Mouse (Mus musculus) neural tube, embryonic 14.5 days (tissue): Measurements from ENCODE around the gene Hipk2. TPM values are rescaled to one million over a fixed set of nuclear protein-coding genes. Genes with fewer than 3 reads are reported as not detected.

Source experiments
- ATAC-seq: fragments of 200-750 bp; cut with Nextera tagmentation; 2 replicates; pipeline ENCODE4 v1.8.0; 2017; ENCODE audit warnings: low read depth, mild to moderate bottlenecking, moderate TSS enrichment, moderate library complexity
- H3K27ac ChIP-seq: fragments of 300-500 bp; sonication (generic); 2 replicates; pipeline ENCODE4 v1.5.1; 2014; ENCODE audit warnings: low read depth, mild to moderate bottlenecking, control low read depth, low read length, moderate library complexity, mixed read lengths
- H3K27me3 ChIP-seq: fragments of 300-500 bp; sonication (generic); 2 replicates; pipeline ENCODE4 v1.6.1; 2014; ENCODE audit warnings: low read length; ENCODE audit not compliant: control insufficient read depth, insufficient read depth
- H3K36me3 ChIP-seq: fragments of 300-500 bp; sonication (generic); 2 replicates; pipeline ENCODE4 v1.6.1; 2014; ENCODE audit warnings: low read length, mixed read lengths; ENCODE audit not compliant: control insufficient read depth, insufficient read depth
- H3K4me1 ChIP-seq: fragments of 300-500 bp; sonication (generic); 2 replicates; pipeline ENCODE4 v1.6.1; 2014; ENCODE audit warnings: low read length; ENCODE audit not compliant: control insufficient read depth, insufficient read depth
- H3K4me2 ChIP-seq: fragments of 300-500 bp; sonication (generic); 2 replicates; pipeline ENCODE4 v1.6.1; 2014; ENCODE audit warnings: mild to moderate bottlenecking, low read depth, low read length, control low read depth
- H3K4me3 ChIP-seq: fragments of 300-500 bp; sonication (generic); 2 replicates; pipeline ENCODE4 v1.5.1; 2014; ENCODE audit warnings: low read depth, low read length, control low read depth, mixed read lengths
- H3K9ac ChIP-seq: fragments of 300-500 bp; sonication (generic); replicated peaks from 2 replicates; pipeline ENCODE4 v1.6.1; 2014; ENCODE audit warnings: low read depth, mild to moderate bottlenecking, control low read depth, low read length, mixed read lengths
- H3K9me3 ChIP-seq: fragments of 300-500 bp; sonication (generic); 2 replicates; pipeline ENCODE4 v1.6.1; 2016; ENCODE audit warnings: low read length; ENCODE audit not compliant: control insufficient read depth
- WGBS: fragments of 180-500 bp; shearing (Covaris S2); extraction: QIAGEN DNeasy Blood & Tissue Kit; methylation state at CpG from one replicate; pipeline ENCODE4 v1.1.7; 2014; 5-methylcytosine and 5-hydroxymethylcytosine counted together
- polyA plus RNA-seq: library from polyadenylated mRNA; unstranded; fragments of >200 nt; fragmentation: Nextera tagmentation; extraction: Ambion mirVana; gene quantifications from 2 replicates; pipeline ENCODE4 v1.2.1, GENCODE M21; 2014

Gene Hipk2
- polyA plus RNA-seq, 1 experiment from 2014 or later, result 41.4 TPM

DNA sequence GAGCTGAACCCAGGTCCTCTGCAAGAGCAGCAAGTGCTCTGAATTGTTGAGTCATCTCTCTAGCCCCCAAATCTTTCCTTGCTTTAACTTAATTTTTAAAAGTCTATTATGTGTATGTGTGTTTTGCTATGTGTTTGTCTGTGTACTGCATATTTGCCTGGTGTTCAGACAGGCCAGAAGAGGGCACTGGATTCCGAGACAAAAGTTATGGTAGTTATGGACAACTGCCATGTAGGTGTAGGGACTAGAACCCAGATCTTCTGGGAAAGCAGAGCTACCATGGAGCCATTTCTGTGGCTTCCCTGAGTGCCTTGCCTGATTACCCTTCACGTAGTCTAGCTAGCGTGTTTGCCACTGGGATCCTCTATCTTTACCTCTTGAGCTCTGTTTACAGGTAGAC is 134.9 kb downstream of the Hipk2 start:
- no peak overlapping the region for H3K27ac ChIP-seq
- 97% methylated on average over 3 of the region's 3 CpGs for WGBS
- no peak for ATAC-seq
- no peak overlapping the region for H3K4me2 ChIP-seq
- H3K9me3 ChIP-seq, result no peaks in the 10 kb centered on the region
- H3K36me3 ChIP-seq, result peaks cover 34% of the 10 kb centered on the region; the same call in 1 of the 2 replicates
- H3K27me3 ChIP-seq, result no peaks in the 10 kb centered on the region
- no peak overlapping the region for H3K4me3 ChIP-seq
- no peaks in the 10 kb centered on the region for H3K4me1 ChIP-seq
- H3K9ac ChIP-seq, result no peak overlapping the region

DNA sequence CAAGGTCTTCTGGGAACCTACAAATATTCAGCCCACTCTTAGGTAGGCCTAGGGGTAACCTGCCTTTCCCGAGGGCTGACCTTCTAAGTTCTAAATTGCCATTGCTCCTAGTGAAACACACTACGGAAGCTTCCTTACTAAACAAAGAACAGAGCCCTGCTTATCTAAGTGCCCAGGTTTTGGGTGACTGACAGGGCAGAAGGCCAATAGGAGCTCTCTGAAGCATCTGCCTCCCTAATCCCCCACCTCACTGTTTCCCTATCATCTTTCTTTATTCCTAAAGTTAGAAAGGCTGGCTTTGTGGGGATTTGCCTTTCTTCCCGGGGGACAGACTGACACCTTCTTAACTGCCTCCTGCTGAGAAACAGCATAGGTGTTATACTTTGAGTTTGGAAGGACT is 136.7 kb downstream of the Hipk2 start:
- Histone ChIP-seq H3K4me3 (no peak overlapping the region), H3K36me3 (peaks cover 38% of the 10 kb centered on the region; the same call in 1 of the 2 replicates), H3K9ac (no peak overlapping the region), H3K27ac (no peak overlapping the region), H3K4me1 (no peaks in the 10 kb centered on the region), H3K4me2 (no peak overlapping the region), H3K27me3 (no peaks in the 10 kb centered on the region), H3K9me3 (no peaks in the 10 kb centered on the region)
- WGBS, result 73% methylated on average over 3 of the region's 3 CpGs
- no peak for ATAC-seq

DNA sequence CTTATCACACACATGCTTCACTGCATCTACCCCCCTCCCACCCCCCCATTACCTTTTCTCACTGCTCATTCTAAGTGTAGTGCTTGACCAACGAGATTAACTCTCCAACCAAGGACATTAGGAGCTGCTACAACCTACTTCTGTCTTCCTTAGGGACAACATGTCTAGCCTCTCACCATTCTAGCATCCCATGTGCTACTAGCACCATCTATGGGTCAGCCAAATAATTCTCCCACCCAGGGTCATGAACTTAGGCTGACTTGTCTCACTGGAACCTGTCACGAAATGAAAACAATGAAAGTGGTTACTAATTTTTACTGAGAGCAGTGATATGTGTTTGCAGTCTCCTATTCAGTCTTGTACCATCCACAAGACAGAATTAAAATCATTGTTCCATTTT is 138.2 kb downstream of the Hipk2 start:
- Histone ChIP-seq H3K4me2 (no peak overlapping the region), H3K4me1 (no peaks in the 10 kb centered on the region), H3K27ac (no peak overlapping the region), H3K9ac (no peak overlapping the region), H3K4me3 (no peak overlapping the region), H3K9me3 (no peaks in the 10 kb centered on the region), H3K27me3 (no peaks in the 10 kb centered on the region), H3K36me3 (peaks cover 33% of the 10 kb centered on the region; the same call in 1 of the 2 replicates)
- no peak for ATAC-seq
- WGBS, result 62% methylated on average over 2 of the region's 2 CpGs

DNA sequence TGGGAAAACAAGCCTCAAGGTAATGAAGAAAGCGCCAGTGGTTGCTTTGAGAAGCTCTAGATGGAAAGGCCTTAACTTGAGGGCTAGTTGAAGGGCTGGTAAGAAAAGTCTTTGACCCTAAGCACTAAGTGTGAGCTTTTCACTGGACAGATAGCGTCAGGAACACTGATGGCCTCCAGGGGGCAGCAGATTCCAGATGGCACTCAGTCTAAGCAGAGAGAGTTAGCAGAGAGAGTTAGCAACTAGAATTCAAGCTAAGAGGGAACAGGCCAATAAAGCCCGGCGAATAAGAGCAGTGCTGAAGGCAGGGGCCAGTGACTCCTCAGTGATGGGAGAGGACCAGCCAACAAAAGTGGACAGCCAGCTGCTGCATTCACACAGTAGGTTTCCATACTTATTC is 139.7 kb downstream of the Hipk2 start:
- no peak overlapping the region for H3K9ac ChIP-seq
- no peak overlapping the region for H3K27ac ChIP-seq
- no peak overlapping the region for H3K4me3 ChIP-seq
- H3K27me3 ChIP-seq, result no peaks in the 10 kb centered on the region
- peaks cover 41% of the 10 kb centered on the region; the same call in 1 of the 2 replicates for H3K36me3 ChIP-seq
- 27% methylated on average over 4 of the region's 4 CpGs for WGBS
- no peaks in the 10 kb centered on the region for H3K4me1 ChIP-seq
- no peaks in the 10 kb centered on the region for H3K9me3 ChIP-seq
- ATAC-seq, result peak; percentile 89; the same call in 1 of the 2 replicates
- H3K4me2 ChIP-seq, result no peak overlapping the region

DNA sequence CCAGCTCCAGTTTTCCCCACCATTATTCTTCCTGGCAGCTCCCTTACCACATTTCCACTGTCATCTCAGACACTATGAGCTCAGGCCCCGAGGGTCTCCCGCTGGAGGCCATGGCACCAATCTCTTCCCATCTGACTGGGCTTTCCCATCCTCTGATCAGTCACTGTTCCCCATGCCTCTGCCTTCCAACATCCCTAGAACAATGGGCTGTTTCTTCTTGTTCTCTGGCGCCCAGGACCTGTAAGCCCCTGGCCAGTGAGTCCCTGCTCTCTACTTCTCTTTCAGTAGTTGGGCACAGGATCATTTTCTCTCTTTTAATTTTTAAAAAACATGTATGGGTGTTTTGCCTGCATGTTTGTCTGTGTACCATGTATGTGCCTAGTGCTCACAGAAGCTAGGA is 143.3 kb downstream of the Hipk2 start:
- ATAC-seq, result no peak
- H3K36me3 ChIP-seq, result peaks cover 39% of the 10 kb centered on the region
- no peak overlapping the region for H3K4me2 ChIP-seq
- no peak overlapping the region for H3K9ac ChIP-seq
- no peak overlapping the region for H3K4me3 ChIP-seq
- no peaks in the 10 kb centered on the region for H3K4me1 ChIP-seq
- no peaks in the 10 kb centered on the region for H3K27me3 ChIP-seq
- no peaks in the 10 kb centered on the region for H3K9me3 ChIP-seq
- WGBS, result 85% methylated on average over 3 of the region's 3 CpGs
- no peak overlapping the region for H3K27ac ChIP-seq

DNA sequence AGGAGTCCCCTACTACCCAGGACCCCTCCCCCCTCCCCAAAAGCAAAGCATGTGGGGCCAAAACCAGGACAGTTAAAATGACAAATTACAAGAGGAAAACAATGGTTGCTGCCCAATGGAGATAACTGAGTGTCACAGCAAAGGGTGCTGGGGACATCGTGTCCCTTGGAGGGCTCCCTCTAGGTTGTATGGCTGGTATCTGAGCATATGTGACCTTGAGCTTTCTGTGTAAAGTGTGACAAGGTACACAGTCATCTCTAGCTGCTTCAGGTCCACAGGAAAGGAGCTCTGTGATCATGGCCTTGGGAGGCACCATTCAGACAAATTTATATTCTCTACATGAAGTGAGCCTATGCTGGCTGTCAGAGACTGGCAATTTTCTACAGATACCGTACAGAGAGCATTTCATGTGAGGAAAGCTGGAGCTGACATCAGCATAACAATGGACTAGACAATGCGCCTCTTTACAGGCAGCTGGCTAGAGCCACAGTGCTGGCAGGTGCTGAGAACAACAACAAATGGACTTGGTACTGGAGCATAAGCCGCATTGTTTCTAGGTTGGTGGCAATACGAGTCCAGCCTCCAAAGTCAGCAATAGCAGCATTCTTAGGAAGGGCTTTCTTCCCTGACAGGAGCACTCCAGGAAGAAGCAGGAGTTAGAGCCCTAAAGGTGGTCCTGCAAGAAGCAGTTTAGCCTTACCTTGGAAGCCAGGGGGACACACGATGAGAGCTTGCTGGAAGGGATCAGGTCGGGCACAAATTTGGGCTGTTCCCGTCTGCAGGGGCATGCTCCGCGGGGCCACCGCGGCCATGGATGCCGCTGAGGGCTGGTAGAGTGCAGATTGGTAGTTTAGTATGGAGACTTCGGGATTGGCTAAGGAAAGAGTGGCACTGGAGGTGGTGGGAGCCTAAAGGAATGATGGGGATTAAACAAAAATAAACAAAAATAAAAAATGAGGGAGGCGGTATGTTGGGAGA is 145.5 kb downstream of the Hipk2 start:
- WGBS, result 64% methylated on average over 15 of the region's 15 CpGs
- no peak overlapping the region for H3K4me3 ChIP-seq
- H3K9me3 ChIP-seq, result no peaks in the 10 kb centered on the region
- no peak overlapping the region for H3K4me2 ChIP-seq
- peak; percentile 28 for ATAC-seq
- no peaks in the 10 kb centered on the region for H3K4me1 ChIP-seq
- H3K9ac ChIP-seq, result no peak overlapping the region
- H3K27ac ChIP-seq, result peak overlapping the region; percentile 0
- H3K36me3 ChIP-seq, result peaks cover 32% of the 10 kb centered on the region
- H3K27me3 ChIP-seq, result no peaks in the 10 kb centered on the region

DNA sequence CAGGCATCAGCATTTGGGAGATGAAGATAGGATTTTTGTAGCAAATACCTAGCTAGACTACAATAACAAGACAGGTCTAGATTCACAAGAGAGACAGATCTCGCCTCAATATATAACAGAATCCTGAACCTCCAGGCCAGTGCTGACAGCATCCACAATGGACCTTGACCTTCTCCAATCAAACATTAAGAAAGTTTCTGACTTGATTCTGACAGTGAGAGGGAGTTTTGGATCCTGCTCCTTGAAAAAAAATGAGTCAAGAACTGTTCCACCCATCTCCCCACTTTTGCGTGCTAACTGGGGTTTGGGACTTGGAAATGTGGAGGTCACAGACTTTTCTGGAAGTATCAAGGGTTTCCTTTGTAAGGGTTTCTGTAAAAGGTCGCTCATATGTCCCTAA is 150.4 kb downstream of the Hipk2 start:
- no peak overlapping the region for H3K9ac ChIP-seq
- H3K4me3 ChIP-seq, result no peak overlapping the region
- H3K4me2 ChIP-seq, result no peak overlapping the region
- no peak overlapping the region for H3K27ac ChIP-seq
- H3K36me3 ChIP-seq, result peaks cover 28% of the 10 kb centered on the region
- no peaks in the 10 kb centered on the region for H3K27me3 ChIP-seq
- 95% methylated on average over 3 of the region's 3 CpGs for WGBS
- no peaks in the 10 kb centered on the region for H3K4me1 ChIP-seq
- H3K9me3 ChIP-seq, result no peaks in the 10 kb centered on the region
- no peak for ATAC-seq

DNA sequence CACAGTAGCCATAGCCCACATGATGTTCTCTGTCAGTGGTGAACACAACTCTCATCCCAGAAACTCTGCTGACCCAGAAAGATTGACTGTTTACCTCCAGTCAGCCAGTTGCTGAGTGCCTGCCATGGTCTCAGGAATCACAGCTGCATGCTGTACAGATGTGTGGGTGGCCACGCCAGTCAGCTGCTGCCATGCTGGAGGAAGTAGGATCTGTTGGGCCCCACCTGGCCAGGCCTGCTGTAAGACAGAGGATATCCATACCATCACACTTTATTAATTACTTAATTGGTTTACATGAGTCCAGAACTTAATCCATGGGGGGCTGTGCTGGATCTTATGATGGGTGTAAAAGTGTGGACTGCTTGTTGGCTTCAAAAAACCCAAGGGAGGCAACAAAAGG is 154.6 kb downstream of the Hipk2 start:
- no peaks in the 10 kb centered on the region for H3K27me3 ChIP-seq
- no peak overlapping the region for H3K4me2 ChIP-seq
- H3K4me1 ChIP-seq, result no peaks in the 10 kb centered on the region
- ATAC-seq, result no peak
- H3K4me3 ChIP-seq, result no peak overlapping the region
- peaks cover 44% of the 10 kb centered on the region for H3K36me3 ChIP-seq
- H3K27ac ChIP-seq, result no peak overlapping the region
- no peak overlapping the region for H3K9ac ChIP-seq
- WGBS, result 91% methylated on average over 1 of the region's 1 CpGs
- H3K9me3 ChIP-seq, result no peaks in the 10 kb centered on the region

DNA sequence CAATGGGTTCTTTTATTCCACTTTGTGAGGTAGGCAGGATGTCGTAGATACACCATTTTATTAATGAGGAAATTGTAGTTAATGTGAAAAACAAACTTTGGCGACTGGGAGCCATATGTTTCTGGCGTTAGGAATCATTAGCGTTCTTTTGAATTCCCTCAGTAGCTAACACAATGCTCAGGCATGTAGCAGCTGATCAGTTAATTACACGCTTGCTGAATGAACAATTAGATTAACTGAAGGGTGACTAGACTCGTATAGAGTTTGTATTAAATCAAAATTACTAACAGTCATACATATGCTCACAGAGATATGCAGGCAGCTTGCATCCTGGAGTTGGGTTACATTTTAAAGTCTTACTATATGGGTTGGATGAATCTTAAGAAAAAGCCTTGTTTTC is 156.7 kb downstream of the Hipk2 start:
- H3K36me3 ChIP-seq, result peaks cover 65% of the 10 kb centered on the region
- H3K4me2 ChIP-seq, result no peak overlapping the region
- no peak overlapping the region for H3K9ac ChIP-seq
- ATAC-seq, result no peak
- H3K9me3 ChIP-seq, result no peaks in the 10 kb centered on the region
- H3K4me1 ChIP-seq, result no peaks in the 10 kb centered on the region
- H3K4me3 ChIP-seq, result no peak overlapping the region
- no peaks in the 10 kb centered on the region for H3K27me3 ChIP-seq
- WGBS, result 32% methylated on average over 6 of the region's 6 CpGs
- H3K27ac ChIP-seq, result no peak overlapping the region
